Mouse (Mus musculus) cerebellum, adult (tissue): ENCODE measurements around the gene Pax9.

Source experiments
- ATAC-seq: cut with Nextera tagmentation; 2 replicates; pipeline ENCODE4 v1.9.2; 2017; ENCODE audit warnings: mild to moderate bottlenecking, moderate library complexity, mixed read lengths; ENCODE audit not compliant: insufficient number of reproducible peaks, low FRiP score, low TSS enrichment

The Pax9 gene

DNA sequence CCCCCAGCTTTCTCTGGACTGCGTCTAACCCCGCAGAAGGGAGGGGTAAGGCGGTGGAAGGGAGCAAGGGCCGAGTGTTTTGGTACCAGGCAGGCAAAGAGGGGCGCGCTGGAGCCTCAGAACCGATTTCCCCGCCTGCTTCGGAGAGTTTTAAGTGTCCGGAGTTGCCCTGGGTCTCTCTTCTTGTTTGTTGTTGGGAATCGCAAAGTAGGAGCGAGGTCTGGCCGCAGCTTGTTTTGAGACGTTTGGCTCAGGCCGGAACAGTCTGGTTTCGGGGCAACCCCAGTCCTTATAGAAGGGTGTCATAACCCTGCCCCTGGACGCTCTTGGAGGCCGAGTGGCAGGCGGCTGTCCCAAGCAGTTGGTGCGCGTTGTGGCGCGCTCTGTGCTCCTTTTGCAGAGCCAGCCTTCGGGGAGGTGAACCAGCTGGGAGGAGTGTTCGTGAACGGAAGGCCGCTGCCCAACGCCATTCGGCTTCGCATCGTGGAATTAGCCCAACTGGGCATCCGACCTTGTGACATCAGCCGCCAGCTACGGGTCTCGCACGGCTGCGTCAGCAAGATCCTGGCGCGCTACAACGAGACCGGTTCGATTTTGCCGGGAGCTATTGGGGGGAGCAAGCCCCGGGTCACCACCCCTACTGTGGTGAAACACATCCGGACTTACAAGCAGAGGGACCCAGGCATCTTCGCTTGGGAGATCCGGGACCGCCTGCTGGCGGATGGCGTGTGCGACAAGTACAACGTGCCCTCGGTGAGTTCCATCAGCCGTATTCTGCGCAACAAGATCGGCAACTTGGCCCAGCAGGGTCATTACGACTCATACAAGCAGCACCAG, 4.8 kb downstream of the Pax9 start:
- ATAC-seq, result no peak

DNA sequence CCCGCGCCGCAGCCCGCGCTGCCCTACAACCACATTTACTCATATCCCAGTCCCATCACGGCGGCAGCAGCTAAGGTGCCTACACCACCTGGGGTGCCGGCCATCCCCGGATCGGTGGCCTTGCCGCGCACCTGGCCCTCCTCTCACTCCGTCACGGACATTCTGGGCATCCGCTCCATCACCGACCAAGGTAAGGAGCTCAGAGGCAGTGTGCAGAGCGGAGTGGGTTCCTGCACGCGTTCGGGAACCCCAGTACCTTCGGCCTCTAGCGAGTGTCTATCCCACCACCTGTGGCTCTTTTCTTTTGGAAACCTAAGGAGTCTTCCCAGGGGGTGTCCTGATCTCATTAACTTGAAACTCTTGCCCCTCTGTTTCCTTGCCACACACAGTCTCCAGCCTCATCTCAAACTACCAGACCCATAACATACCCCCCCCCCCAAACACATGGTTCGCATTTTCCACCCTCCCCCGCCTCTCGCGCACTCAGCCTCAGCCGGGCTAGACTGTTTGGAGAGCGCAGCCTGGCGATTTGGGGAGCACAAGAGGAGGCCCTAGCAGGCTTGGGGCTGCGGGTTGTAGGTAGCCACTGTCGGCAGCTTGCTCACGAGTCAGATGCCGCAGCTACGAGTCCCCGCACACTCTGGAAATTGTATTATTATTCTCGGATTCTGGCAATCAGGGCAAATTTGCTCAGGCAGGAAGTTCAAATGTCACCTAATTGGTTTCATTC, 5.6 kb downstream of the Pax9 start:
- ATAC-seq, result no peak

DNA sequence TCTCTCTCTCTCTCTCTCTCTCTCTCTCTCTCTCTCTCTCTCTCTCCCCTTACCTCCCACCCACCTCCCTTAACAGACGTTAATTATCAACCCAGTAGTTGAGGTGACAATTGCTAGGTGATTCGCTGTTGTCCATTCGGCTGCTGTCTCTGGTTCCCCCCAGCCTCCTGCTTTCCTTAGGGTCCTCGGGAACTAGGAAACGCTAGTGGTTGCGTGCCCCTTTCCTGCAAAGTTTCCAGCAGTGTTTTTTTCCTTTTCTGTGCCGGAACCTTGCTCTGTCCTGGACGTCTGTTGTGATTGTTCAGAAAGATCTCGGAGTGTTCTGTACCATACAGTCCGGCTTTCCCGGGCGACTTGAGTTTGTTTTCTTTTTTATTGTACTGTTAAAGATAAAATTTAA, 6.2 kb downstream of the Pax9 start:
- no peak for ATAC-seq

DNA sequence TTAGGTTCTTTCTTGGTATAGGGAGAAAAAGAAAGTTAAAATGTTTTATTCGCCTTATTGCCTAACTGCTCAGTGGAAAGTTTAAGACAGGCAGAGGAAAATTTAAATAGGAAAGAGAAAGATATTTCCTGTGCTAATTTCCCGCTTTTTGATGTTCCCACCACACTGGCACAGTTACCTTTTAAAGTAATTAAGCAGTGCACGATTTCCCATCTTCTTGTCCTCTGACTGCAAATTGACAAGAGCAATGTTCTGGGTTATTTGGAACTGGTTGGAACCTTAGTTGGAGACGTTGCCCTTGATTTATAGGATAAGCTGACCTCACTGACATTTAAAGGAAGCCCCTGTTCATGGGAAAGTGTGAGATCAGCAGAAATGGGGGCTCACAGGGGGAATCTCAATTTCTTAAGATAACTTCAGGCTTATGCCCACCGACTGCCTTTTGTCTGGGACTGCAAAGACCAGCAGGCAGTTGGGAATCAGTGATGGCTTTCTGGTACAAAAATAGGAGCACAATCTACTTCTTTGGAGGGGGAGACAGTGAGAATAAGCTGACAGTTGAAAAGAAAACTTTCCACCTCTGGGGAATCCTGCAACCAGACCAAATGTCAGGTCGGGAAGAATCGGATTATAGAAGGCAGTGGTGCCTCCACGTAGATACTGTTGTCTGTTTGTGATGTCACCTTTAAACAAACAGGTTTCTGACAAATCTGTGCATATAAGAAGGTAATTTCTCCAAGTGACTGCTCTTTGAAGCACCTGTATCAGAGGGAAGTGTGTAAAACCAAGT, 6.8 kb downstream of the Pax9 start:
- ATAC-seq, result no peak

DNA sequence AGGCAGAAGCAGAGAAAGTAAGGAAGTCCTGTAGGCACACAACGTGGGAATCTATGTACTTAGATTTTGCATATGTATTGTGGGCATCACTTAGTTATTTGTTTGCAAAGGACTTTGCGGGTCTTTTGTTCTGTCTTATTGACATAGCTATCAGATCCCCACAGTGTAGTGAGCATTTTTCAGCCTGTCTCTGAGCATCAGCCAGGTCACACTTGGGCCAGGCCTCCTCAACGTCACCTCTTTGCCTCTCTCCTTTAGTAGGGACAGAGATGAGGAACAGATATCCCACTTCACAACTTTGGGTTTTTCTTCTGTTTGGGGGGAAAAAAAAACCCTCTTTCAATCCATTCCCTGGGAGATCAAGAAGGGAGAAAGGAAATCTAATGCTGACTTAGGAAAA, 7.8 kb downstream of the Pax9 start:
- no peak for ATAC-seq

DNA sequence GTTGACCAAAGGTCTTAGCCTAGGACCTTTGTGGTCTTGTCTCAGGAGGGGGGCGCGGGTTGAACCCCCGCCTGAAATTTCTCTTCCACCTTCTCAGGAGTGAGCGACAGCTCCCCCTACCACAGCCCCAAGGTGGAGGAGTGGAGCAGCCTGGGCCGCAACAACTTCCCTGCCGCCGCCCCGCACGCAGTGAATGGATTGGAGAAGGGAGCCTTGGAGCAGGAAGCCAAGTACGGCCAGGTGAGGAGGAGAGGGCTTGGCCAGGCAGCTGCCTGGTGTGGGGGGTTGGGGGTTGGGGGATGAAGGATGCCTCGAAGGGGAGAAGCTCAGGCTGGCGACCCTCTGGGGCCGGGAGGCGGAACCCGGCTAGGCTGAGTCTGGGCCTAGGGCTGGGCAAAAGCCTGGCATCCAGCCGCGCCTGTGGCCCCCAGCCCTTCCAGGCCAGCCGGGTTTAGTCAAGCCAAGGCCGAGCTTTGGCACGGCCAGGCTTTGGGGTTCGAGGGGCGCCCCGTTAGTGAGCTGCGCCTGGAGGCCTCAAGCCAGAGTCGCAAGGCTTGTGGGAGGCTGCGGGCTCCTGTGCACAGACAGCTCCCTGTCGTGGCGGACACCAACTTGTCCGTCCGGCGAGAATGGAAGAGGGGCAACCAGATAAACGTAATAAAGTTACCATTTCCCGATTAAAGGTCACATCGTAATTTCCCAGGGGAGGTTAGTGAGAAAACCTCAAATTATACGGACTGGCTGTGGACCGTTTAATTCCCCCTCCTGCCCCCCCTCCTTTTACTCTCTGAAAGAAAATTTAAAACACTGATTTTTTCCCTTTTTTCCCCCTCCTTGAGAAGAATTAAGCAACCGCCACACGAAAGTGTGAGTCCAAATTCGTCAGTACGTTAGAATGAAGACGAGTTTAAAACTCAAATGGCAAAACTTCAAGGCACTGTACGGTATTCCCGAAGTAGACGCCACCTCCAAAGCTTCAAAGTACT, 8.6 kb downstream of the Pax9 start:
- no peak for ATAC-seq

DNA sequence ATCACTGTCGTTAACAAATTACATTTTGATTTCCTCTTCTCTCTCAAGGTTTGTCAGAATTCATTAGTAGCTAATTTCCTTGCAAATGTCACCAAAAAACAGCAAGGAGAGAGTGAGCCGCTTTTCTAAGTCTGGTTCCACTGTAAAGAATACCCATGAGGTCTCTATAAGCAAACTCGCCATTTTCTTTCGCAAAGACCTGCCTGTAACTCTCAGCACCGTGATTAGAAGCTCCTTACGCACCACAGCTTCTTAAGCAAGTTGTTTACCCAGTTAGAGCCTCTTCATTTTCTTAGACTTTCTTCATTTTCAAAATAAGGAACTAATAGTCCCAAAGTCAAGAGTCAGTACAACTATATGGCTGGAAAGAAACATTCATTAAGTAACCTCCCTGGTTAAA, 9.4 kb downstream of the Pax9 start:
- ATAC-seq, result no peak

DNA sequence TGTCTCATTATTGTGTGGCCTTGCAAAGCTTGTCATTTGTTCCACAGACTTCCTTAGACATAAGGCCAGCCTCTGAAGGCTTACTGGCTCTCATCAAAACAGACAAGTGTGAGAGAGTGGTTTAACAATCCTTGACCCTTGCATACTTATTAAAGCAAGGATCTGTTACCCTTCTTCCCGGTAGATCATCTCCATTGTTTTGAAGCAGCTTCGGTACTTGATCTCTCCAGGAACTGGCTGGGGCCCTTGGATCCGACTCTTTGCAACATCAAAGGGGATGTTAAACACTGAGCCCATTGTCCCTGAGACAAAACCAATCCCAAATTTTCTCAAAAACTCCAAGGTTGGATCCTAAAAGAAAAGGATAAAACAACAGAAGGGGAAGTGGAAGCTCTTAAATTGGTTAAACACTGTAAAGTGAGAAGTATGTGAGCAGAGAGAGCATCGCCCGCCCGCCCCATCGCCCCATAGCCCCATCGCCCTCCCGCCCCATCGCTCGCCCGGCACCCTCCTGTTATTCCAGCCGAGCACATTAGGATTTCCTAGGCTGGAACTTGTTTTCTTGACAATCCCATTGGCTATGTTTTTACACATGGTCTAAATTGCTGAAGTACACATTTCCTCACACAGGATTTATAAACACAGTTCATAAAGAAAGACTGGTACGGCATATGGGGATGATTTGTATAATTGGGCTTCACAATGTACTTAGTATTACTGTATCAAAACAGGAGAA, 26.6 kb downstream of the Pax9 start:
- ATAC-seq, result no peak

DNA sequence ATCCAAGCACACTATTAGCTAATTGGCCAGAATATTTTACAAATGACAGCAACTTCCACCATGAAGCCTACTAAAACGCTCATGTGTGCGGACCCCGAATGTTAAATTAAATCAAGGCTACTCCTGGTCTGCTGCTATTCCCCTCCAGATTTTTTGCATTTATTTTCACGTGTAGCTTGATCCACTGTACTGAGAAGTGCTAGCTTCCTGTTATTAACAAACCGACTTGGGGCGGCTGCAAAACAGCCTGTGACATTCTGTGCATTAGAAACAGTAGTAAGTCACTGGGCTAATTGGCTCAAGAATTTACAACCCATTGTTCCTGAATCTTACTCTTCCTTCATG, 27.1 kb downstream of the Pax9 start:
- no peak for ATAC-seq

DNA sequence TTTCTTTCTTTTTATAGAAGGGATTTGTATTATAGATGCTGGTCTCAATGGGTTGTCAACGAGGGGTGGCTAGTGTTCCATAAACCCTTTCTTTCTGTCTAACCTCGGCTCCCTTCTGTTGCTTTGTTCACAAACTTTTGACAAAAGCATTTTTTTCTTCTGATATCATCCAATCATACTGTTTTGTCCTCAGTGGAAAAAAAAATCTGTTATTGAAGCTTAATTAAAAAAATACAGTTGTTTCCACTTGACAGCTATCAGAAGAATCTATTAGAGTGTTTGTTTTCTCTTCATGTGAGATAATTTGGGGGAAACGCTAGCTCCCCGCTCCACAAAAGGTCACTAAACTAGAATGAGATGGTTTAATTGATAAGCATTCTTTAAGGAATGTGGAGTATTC, 36.1 kb downstream of the Pax9 start:
- no peak for ATAC-seq

DNA sequence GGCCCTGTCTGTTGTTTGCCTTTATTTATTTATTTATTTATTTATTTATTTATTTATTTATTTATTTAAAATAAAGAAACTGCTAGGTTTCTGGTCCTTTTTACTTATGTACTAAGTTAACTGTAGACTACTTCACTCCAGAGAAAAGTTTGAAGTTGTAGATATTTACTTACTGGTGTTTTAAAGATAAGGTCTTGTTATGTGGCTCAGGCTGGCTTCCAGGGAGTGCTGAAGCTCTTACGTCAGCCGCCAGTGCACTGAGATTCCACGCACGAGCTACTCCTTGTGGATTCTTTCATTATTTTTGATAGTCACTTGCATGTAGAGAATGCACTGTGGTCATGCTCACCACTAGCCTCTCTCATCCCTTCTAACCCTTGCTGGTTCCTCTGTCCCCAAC, 45.5 kb downstream of the Pax9 start:
- ATAC-seq, result no peak
